Mouse (Mus musculus) MEL (cell line): ENCODE data around the gene Kif23. TPM values are rescaled to one million over a fixed set of nuclear protein-coding genes. Genes with fewer than 3 reads are reported as not detected.
A peak's percentile ranks its signal among the peaks of the same experiment; 100 is the strongest.

Source experiments
- DNase-seq: peaks from one replicate; pipeline ENCODE4 v3.0.0; 2011; ENCODE audit warnings: low read depth, low spot score
- H3K27ac ChIP-seq: 2 replicates; pipeline ENCODE4 v1.5.1; 2012; ENCODE audit warnings: low read depth, mild to moderate bottlenecking, control low read depth, low read length, moderate library complexity; ENCODE audit not compliant: control insufficient read depth
- H3K27me3 ChIP-seq, 2 experiments: fragments of 150-350 bp in 1 of 2; sonication (generic) in 1 of 2; 2 replicates each; pipeline ENCODE4 v1.6.1; 2012; ENCODE audit warnings: low read length in 2 of 2, mild to moderate bottlenecking in 2 of 2, improper control_type of control experiment in 1 of 2, moderate library complexity in 1 of 2; ENCODE audit not compliant: insufficient read depth in 2 of 2, control insufficient read depth in 1 of 2
- H3K36me3 ChIP-seq, 2 experiments: 2 replicates each; pipeline ENCODE4 v1.6.1; 2012 to 2014; ENCODE audit warnings: low read length in 2 of 2, improper control_type of control experiment in 1 of 2, inconsistent platforms in 1 of 2, mild to moderate bottlenecking in 1 of 2; ENCODE audit not compliant: insufficient read depth in 2 of 2, control insufficient read depth in 1 of 2
- H3K4me1 ChIP-seq, 2 experiments: fragments of 150-350 bp in 1 of 2; sonication (generic) in 1 of 2; 2 replicates each; pipeline ENCODE4 v1.6.1; 2012; ENCODE audit warnings: low read length in 2 of 2, improper control_type of control experiment in 1 of 2, mild to moderate bottlenecking in 1 of 2; ENCODE audit not compliant: insufficient read depth in 2 of 2, control insufficient read depth in 1 of 2
- H3K4me3 ChIP-seq, 2 experiments: fragments of 150-350 bp in 1 of 2; sonication (generic) in 1 of 2; 2 replicates each; pipeline ENCODE4 v1.5.1; 2012; ENCODE audit warnings: low read depth in 2 of 2, low read length in 2 of 2, mild to moderate bottlenecking in 2 of 2, moderate library complexity in 2 of 2, control low read depth in 1 of 2, improper control_type of control experiment in 1 of 2; ENCODE audit not compliant: control insufficient read depth in 1 of 2, insufficient read depth in 1 of 2
- H3K79me2 ChIP-seq: 2 replicates; pipeline ENCODE4 v1.6.1; 2012; ENCODE audit warnings: mild to moderate bottlenecking, low read length, moderate library complexity; ENCODE audit not compliant: control insufficient read depth, poor library complexity, insufficient read depth
- H3K9ac ChIP-seq: 2 replicates; pipeline ENCODE4 v1.6.1; 2012; ENCODE audit warnings: low read depth, mild to moderate bottlenecking, control low read depth, low read length, moderate library complexity; ENCODE audit not compliant: control insufficient read depth, poor library complexity, severe bottlenecking
- H3K9me3 ChIP-seq: fragments of 150-350 bp; sonication (generic); replicated peaks from 2 replicates; pipeline ENCODE4 v1.6.1; 2012; ENCODE audit warnings: mild to moderate bottlenecking, low read length, improper control_type of control experiment, moderate library complexity; ENCODE audit not compliant: insufficient read depth
- BHLHE40 ChIP-seq: IDR thresholded peaks from 2 replicates; pipeline ENCODE4 v1.6.1; 2012; ENCODE audit warnings: low read depth, mild to moderate bottlenecking, inconsistent platforms, low read length, improper control_type of control experiment, borderline replicate concordance
- CHD2 ChIP-seq: IDR thresholded peaks from 2 replicates; pipeline ENCODE4 v1.6.1; 2011; ENCODE audit warnings: low read length, improper control_type of control experiment
- EP300 ChIP-seq, 2 experiments: IDR thresholded peaks; 2 replicates each; pipeline ENCODE4 v1.6.1; 2011; ENCODE audit warnings: improper control_type of control experiment in 2 of 2, low read length in 2 of 2, low read depth in 1 of 2, mild to moderate bottlenecking in 1 of 2
- GABPA ChIP-seq: IDR thresholded peaks from 2 replicates; pipeline ENCODE4 v1.6.1; 2012; ENCODE audit warnings: low read depth, mild to moderate bottlenecking, inconsistent platforms, low read length, improper control_type of control experiment, moderate library complexity
- JUND ChIP-seq: IDR thresholded peaks from 2 replicates; pipeline ENCODE4 v1.6.1; 2011; ENCODE audit warnings: low read depth, mild to moderate bottlenecking, improper control_type of control experiment, low read length
- MAFK ChIP-seq: IDR thresholded peaks from 2 replicates; pipeline ENCODE4 v1.6.1; 2011; ENCODE audit warnings: low read depth, mild to moderate bottlenecking, low read length, improper control_type of control experiment, borderline replicate concordance
- MEF2A ChIP-seq: IDR thresholded peaks from 2 replicates; pipeline ENCODE4 v1.6.1; 2014; ENCODE audit warnings: low read depth, mild to moderate bottlenecking, inconsistent platforms, low read length, improper control_type of control experiment; ENCODE audit not compliant: poor library complexity, insufficient replicate concordance, severe bottlenecking; ENCODE audit errors: extremely low read depth
- NELFE ChIP-seq: IDR thresholded peaks from 2 replicates; pipeline ENCODE4 v1.6.1; 2011; ENCODE audit warnings: low read depth, low read length, improper control_type of control experiment
- NRF1 ChIP-seq: IDR thresholded peaks from 2 replicates; pipeline ENCODE4 v1.6.1; 2014; ENCODE audit warnings: low read depth, mild to moderate bottlenecking, inconsistent platforms, low read length, improper control_type of control experiment, moderate library complexity; ENCODE audit not compliant: poor library complexity, insufficient read depth, severe bottlenecking
- POLR2A ChIP-seq, 2 experiments: IDR thresholded peaks; 2 replicates each; pipeline ENCODE4 v1.6.1; 2011 to 2012; ENCODE audit warnings: low read length in 2 of 2, mild to moderate bottlenecking in 2 of 2, control low read depth in 1 of 2, improper control_type of control experiment in 1 of 2, low read depth in 1 of 2, moderate library complexity in 1 of 2; ENCODE audit not compliant: control insufficient read depth in 1 of 2, insufficient read depth in 1 of 2, poor library complexity in 1 of 2
- RCOR1 ChIP-seq: IDR thresholded peaks from 2 replicates; pipeline ENCODE4 v1.6.1; 2012; ENCODE audit warnings: low read depth, mild to moderate bottlenecking, inconsistent platforms, low read length, improper control_type of control experiment
- ZC3H11A ChIP-seq: IDR thresholded peaks from 2 replicates; pipeline ENCODE4 v1.6.1; 2012; ENCODE audit warnings: low read depth, mild to moderate bottlenecking, inconsistent platforms, low read length, improper control_type of control experiment
- ZNF384 ChIP-seq: IDR thresholded peaks from 2 replicates; pipeline ENCODE4 v1.6.1; 2012; ENCODE audit warnings: low read depth, mild to moderate bottlenecking, inconsistent platforms, low read length, improper control_type of control experiment
- polyA plus RNA-seq, 2 experiments: library from polyadenylated mRNA; stranded (reverse) in 1 of 2; unstranded in 1 of 2; fragments of >175 nt in 1 of 2; fragments of >200 nt in 1 of 2; gene quantifications; 2 replicates each; pipeline versions ENCODE4 v1.2.1 to v1.2.4; 2012; ENCODE audit warnings: low replicate concordance in 2 of 2, low read depth in 1 of 2; ENCODE audit not compliant: insufficient read length in 2 of 2, insufficient read depth in 1 of 2, missing spikeins in 1 of 2
- total RNA-seq: library from RNA; depleted of rRNA; stranded (reverse); fragments of 300-350 nt; gene quantifications from 2 replicates; pipeline ENCODE4 v1.2.3, GENCODE M21; 2012

Gene Kif23
- total and polyA plus RNA-seq, 3 experiments = 37.5 to 100 TPM; not detected in 1

DNA sequence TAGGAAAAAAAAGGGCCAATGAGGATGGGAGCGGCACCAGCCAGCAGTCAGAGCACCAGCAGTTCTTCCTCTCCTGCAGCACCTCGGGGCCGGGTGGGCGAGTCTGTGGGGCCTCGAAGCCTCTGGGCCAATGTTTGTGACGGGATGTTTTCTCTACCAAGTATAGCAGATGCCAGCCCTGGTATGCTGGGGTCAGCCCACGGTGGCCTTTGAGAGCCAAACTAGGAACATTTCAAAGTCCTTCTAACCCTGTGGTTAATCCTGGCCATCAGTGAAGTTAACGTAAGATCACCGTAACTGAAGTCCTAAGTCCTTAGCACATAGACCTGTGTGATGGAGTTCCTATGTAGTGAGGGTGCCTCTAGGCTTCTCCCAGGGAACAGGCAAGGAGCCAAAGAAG, 25.5 kb upstream of the Kif23 start:
- H3K36me3 ChIP-seq = peaks cover 0 to 4% of the 10 kb centered on the region in 2 experiments; a peak in 1 of 4 replicates
- no peak overlapping the region for H3K9ac ChIP-seq
- H3K9me3 ChIP-seq = no peaks in the 10 kb centered on the region
- H3K27ac ChIP-seq = no peak overlapping the region
- H3K4me1 ChIP-seq = peaks cover 0 to 10% of the 10 kb centered on the region in 2 experiments; a peak in 2 of 4 replicates
- DNase-seq = no peak
- no peak for TF ChIP-seq BHLHE40
- H3K4me3 ChIP-seq = no peak overlapping the region
- H3K27me3 ChIP-seq = peaks cover 17 to 18% of the 10 kb centered on the region in 2 experiments
- no peaks in the 10 kb centered on the region for H3K79me2 ChIP-seq

DNA sequence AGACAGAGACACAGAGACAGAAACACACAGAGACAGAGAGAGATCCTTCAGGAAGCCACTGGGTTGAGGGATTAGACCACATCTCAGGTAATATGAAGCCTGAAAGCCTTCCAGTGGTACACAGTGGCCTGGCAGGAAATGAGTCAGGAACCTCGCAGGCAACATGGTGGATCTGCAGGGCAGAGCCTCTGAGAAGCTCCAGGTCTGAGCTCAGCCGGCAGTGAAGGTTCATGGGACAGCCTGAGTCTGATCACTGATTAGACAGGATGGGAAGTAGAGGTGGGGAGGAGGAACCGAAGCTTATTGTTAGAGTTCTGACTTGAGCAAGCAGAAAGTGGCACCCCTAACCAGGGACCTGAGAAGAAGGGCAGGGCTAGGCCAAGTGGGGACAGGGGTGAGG, 24.5 kb upstream of the Kif23 start:
- DNase-seq = peak; percentile 67
- Histone ChIP-seq H3K27ac (no peak overlapping the region; the same call in 1 of the 2 replicates), H3K9ac (peak overlapping the region; percentile 48), H3K36me3 (peaks cover 0 to 4% of the 10 kb centered on the region in 2 experiments; a peak in 1 of 4 replicates), H3K4me1 (peaks cover 0 to 10% of the 10 kb centered on the region in 2 experiments; a peak in 2 of 4 replicates), H3K9me3 (no peaks in the 10 kb centered on the region), H3K27me3 (peaks cover 11 to 13% of the 10 kb centered on the region in 2 experiments), H3K79me2 (no peaks in the 10 kb centered on the region), H3K4me3 (peak overlapping the region; percentile 30 to 37; a peak in 3 of 4 replicates)
- TF ChIP-seq POLR2A (IDR thresholded peaks at IDR 0.05; ENCODE audit: control insufficient read depth in 1 of 2, insufficient read depth in 1 of 2, low read depth in 1 of 2, low read length in 2 of 2, poor library complexity in 1 of 2) = peak in 1 of 2 experiments; percentile 30; a peak in 1 of 4 replicates
- no peak for TF ChIP-seq NRF1

DNA sequence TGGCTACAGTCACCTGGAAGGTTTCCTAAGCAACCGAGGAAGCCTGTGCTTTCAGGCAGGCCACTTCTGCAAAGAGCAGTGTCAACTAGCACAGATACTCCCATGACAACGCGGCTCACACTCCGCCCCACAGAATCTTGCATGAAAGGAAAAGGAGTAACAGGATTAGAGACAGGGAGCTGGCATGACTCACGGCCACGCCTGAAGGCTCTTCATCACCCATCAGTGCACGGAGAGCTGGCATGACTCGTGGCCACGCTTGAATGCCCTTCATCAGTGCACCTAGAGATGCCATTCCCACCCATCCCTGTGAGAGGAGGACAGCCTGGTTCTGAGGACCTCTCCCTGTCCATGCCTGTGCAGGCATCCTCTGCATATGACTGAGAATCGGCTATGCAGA, 20.8 kb upstream of the Kif23 start:
- H3K4me1 ChIP-seq = peaks cover 0 to 13% of the 10 kb centered on the region in 2 experiments; a peak in 2 of 4 replicates
- TF ChIP-seq CHD2 = no peak
- no peak for TF ChIP-seq RCOR1
- TF ChIP-seq GABPA = no peak
- no peak for TF ChIP-seq MEF2A
- no peak for TF ChIP-seq ZNF384
- TF ChIP-seq ZC3H11A = no peak
- TF ChIP-seq NELFE = no peak
- no peak for TF ChIP-seq MAFK
- no peak for TF ChIP-seq JUND
- no peak for TF ChIP-seq EP300 (IDR thresholded peaks at IDR 0.05; ENCODE audit: low read depth in 1 of 2, low read length in 2 of 2)
- TF ChIP-seq, all 39 proteins: peak for 0
- no peaks in the 10 kb centered on the region for H3K9me3 ChIP-seq
- H3K36me3 ChIP-seq = peaks cover 0 to 4% of the 10 kb centered on the region in 2 experiments; a peak in 1 of 4 replicates
- H3K9ac ChIP-seq = no peak overlapping the region
- H3K27ac ChIP-seq = no peak overlapping the region
- no peaks in the 10 kb centered on the region for H3K79me2 ChIP-seq
- DNase-seq = no peak
- peaks cover under 1 to 2% of the 10 kb centered on the region in 2 experiments; a peak in 2 of 4 replicates for H3K27me3 ChIP-seq
- no peak overlapping the region for H3K4me3 ChIP-seq
